Mouse (Mus musculus) lung, embryonic 16.5 days (tissue): ENCODE data around the gene Nek6. TPM values are rescaled to one million over a fixed set of nuclear protein-coding genes. Genes with fewer than 3 reads are reported as not detected.
A peak's percentile ranks its signal among the peaks of the same experiment; 100 is the strongest.

Experiments
- ATAC-seq: fragments of 200-750 bp; cut with Nextera tagmentation; 2 replicates; pipeline ENCODE4 v1.8.0; 2017; ENCODE audit warnings: low read depth, mild to moderate bottlenecking, moderate library complexity
- H3K27ac ChIP-seq: fragments of 300-500 bp; sonication (generic); 2 replicates; pipeline ENCODE4 v1.5.1; 2014; ENCODE audit warnings: mild to moderate bottlenecking, control low read depth, low read length
- H3K27me3 ChIP-seq: fragments of 300-500 bp; sonication (generic); 2 replicates; pipeline ENCODE4 v1.6.1; 2014; ENCODE audit warnings: low read depth, low read length, mixed read lengths; ENCODE audit not compliant: control insufficient read depth, insufficient read depth
- H3K36me3 ChIP-seq: fragments of 300-500 bp; sonication (generic); 2 replicates; pipeline ENCODE4 v1.6.1; 2014; ENCODE audit warnings: low read length; ENCODE audit not compliant: control insufficient read depth, insufficient read depth
- H3K4me1 ChIP-seq: fragments of 300-500 bp; sonication (generic); replicated peaks from 2 replicates; pipeline ENCODE4 v1.6.1; 2014; ENCODE audit warnings: low read length, mixed read lengths; ENCODE audit not compliant: control insufficient read depth, insufficient read depth
- H3K4me2 ChIP-seq: fragments of 300-500 bp; sonication (generic); 2 replicates; pipeline ENCODE4 v1.6.1; 2014; ENCODE audit warnings: low read depth, low read length, control low read depth
- H3K4me3 ChIP-seq: fragments of 300-500 bp; sonication (generic); 2 replicates; pipeline ENCODE4 v1.5.1; 2014; ENCODE audit warnings: mild to moderate bottlenecking, low read length, control low read depth
- H3K9ac ChIP-seq: fragments of 300-500 bp; sonication (generic); 2 replicates; pipeline ENCODE4 v1.6.1; 2014; ENCODE audit warnings: low read length, control low read depth
- H3K9me3 ChIP-seq: fragments of 300-500 bp; sonication (generic); 2 replicates; pipeline ENCODE4 v1.6.1; 2016; ENCODE audit warnings: low read length; ENCODE audit not compliant: control insufficient read depth
- WGBS: fragments of 180-500 bp; shearing (Covaris S2); extraction: QIAGEN DNeasy Blood & Tissue Kit; methylation state at CpG from one replicate; pipeline ENCODE4 v1.1.7; 2014; 5-methylcytosine and 5-hydroxymethylcytosine counted together
- polyA plus RNA-seq: library from polyadenylated mRNA; unstranded; fragments of >200 nt; fragmentation: Nextera tagmentation; extraction: Ambion mirVana; gene quantifications from 2 replicates; pipeline ENCODE4 v1.2.1, GENCODE M21; 2015

The Nek6 gene
- polyA plus RNA-seq, 1 experiment from 2014 or later, result 122 TPM

GRCm38 (mm10) chr2:38516471-38516870 lies 5.0 kb downstream of the Nek6 start:
- Histone ChIP-seq H3K4me3 (no peak overlapping the region), H3K4me1 (peaks cover 47% of the 10 kb centered on the region), H3K4me2 (no peak overlapping the region), H3K9me3 (no peaks in the 10 kb centered on the region), H3K9ac (no peak overlapping the region), H3K27me3 (no peaks in the 10 kb centered on the region), H3K36me3 (no peaks in the 10 kb centered on the region), H3K27ac (peak overlapping the region; percentile 68)
- 38% methylated on average over 3 of the region's 3 CpGs for WGBS
- ATAC-seq, result no peak

DNA sequence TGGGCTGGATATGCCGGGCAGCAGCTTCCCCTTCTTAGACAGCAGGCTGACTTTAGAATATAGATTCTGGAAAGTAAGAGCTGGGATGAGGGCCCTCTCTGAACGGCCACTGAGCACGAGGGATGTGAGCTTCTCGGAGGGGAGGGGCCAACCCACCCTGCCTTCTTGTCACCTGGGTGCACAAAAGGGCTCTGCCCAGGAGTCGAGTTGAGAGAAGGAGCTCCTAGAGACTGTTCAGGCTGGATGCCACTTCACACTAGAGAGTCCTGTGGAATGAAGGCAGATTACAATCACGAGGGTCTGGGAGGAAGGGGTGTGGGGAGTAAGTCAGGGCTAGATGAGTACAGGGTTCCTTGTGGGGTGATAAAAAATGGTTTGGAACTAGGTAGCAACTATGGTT lies 5.6 kb downstream of the Nek6 start:
- peak; percentile 46 for ATAC-seq
- H3K27ac ChIP-seq, result peak overlapping the region; percentile 68
- H3K4me1 ChIP-seq, result peaks cover 53% of the 10 kb centered on the region
- no peak overlapping the region for H3K4me3 ChIP-seq
- H3K9me3 ChIP-seq, result no peaks in the 10 kb centered on the region
- 52% methylated on average over 6 of the region's 6 CpGs for WGBS
- no peaks in the 10 kb centered on the region for H3K36me3 ChIP-seq
- no peak overlapping the region for H3K9ac ChIP-seq
- no peak overlapping the region for H3K4me2 ChIP-seq
- no peaks in the 10 kb centered on the region for H3K27me3 ChIP-seq

DNA sequence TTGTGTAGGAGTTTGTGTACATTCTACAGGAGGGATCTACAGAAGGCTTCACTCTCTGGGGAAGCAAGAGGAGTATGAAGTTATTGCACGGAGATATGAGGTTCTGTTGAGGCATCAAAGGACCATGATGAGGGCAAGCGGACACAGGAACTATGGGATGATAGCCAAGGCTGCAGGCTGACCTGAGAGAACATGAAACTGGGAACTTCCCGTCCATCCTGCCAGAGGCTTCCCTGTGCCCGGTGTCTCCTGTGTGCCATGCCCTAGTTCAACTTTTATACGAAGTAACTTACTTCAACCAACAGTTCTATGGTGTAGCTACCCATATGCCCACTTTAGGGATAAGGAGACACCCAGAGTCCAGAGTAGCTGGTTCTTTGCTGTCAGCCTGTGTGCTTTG lies 7.3 kb downstream of the Nek6 start:
- 79% methylated on average over 5 of the region's 5 CpGs for WGBS
- no peaks in the 10 kb centered on the region for H3K36me3 ChIP-seq

DNA sequence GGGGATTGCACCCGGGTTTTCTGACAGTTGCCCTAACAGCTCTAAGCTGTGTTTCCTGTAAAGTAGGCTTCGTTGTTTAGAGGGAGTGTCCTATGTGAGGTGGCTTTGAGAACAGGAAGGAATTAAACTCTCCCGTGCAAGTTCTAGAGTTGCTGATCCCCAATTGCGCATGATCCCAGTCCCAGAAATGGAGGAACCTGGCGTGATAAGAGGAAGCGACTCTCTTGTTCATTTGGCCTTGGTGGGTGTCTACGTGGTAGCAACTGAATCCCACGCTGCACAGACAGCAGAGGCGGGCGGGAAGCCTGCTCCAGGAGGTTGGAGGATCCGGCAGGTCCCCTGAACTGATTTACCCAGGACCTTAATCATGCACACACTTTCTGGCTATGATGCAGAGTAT lies 8.5 kb downstream of the Nek6 start:
- WGBS, result 77% methylated on average over 11 of the region's 11 CpGs
- no peak overlapping the region for H3K4me3 ChIP-seq
- H3K27me3 ChIP-seq, result no peaks in the 10 kb centered on the region
- H3K4me2 ChIP-seq, result no peak overlapping the region
- H3K36me3 ChIP-seq, result no peaks in the 10 kb centered on the region
- ATAC-seq, result no peak
- no peaks in the 10 kb centered on the region for H3K9me3 ChIP-seq
- H3K9ac ChIP-seq, result no peak overlapping the region
- no peak overlapping the region for H3K27ac ChIP-seq
- peaks cover 41% of the 10 kb centered on the region for H3K4me1 ChIP-seq

More for the DNA sequence above, 7.3 kb downstream of the Nek6 start:
- Histone ChIP-seq H3K4me3 (no peak overlapping the region), H3K9ac (no peak overlapping the region), H3K27ac (no peak overlapping the region), H3K9me3 (no peaks in the 10 kb centered on the region), H3K27me3 (no peaks in the 10 kb centered on the region), H3K4me2 (no peak overlapping the region), H3K4me1 (peaks cover 51% of the 10 kb centered on the region)
- ATAC-seq, result no peak

- peaks cover 33% of the 10 kb centered on the region for H3K4me1 ChIP-seq
- ATAC-seq, result peak; percentile 42; the same call in 1 of the 2 replicates
- H3K27me3 ChIP-seq, result no peaks in the 10 kb centered on the region
- H3K27ac ChIP-seq, result 0 out of 2 replicates have a peak overlapping the region, but pooled peaks have one; percentile 29
- 47% methylated on average over 12 of the region's 12 CpGs for WGBS
- no peak overlapping the region for H3K4me3 ChIP-seq
- H3K4me2 ChIP-seq, result no peak overlapping the region
- no peak overlapping the region for H3K9ac ChIP-seq
- H3K9me3 ChIP-seq, result no peaks in the 10 kb centered on the region
- no peaks in the 10 kb centered on the region for H3K36me3 ChIP-seq
Observed at GRCm38 (mm10) chr2:38521618-38522017, 10.2 kb downstream of the Nek6 start.

- WGBS, result 45% methylated on average over 2 of the region's 2 CpGs
- Histone ChIP-seq H3K9me3 (no peaks in the 10 kb centered on the region), H3K4me3 (no peak overlapping the region), H3K27ac (peak overlapping the region; percentile 37; the same call in 1 of the 2 replicates), H3K36me3 (no peaks in the 10 kb centered on the region), H3K27me3 (no peaks in the 10 kb centered on the region), H3K4me1 (peaks cover 30% of the 10 kb centered on the region), H3K4me2 (no peak overlapping the region), H3K9ac (no peak overlapping the region)
- peak; percentile 47 for ATAC-seq
Observed at GRCm38 (mm10) chr2:38522354-38522753, 10.9 kb downstream of the Nek6 start.

DNA sequence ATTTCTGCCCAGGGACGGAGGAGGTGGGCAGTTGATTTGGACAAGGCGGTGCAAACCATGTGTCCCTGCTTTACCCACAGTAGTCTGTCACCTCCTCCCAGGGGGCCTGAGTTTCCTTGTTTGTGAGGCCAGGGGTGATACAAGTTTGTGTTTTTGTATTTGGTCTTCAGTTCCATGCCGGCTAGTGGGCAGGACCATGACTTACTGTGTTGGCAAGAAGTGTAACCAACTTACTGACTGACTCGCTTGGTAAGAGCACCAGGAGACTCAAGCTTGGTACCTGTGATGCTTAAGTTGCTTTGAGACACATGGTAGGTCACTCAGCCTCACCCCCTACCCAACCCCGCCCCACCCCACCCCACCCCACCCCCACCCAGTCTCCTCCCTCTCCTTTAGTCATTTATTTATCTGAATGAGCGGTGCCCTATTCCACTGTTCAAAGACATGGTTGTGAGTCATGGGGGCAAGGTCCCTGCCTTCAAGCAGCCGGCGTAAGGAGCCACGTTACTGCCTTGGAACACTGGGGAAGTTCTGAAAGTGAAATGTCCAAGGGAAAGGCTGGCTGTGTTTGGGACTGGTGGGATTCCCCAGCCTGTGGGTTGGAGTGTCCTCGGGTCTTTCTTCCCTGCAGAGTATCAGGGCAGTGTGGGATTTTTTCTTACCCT lies 12.5 kb downstream of the Nek6 start:
- no peak for ATAC-seq
- 67% methylated on average over 10 of the region's 10 CpGs for WGBS
- Histone ChIP-seq H3K4me2 (no peak overlapping the region), H3K27me3 (no peaks in the 10 kb centered on the region), H3K4me3 (no peak overlapping the region), H3K27ac (no peak overlapping the region), H3K4me1 (peaks cover 28% of the 10 kb centered on the region), H3K9ac (no peak overlapping the region), H3K36me3 (no peaks in the 10 kb centered on the region), H3K9me3 (no peaks in the 10 kb centered on the region)

DNA sequence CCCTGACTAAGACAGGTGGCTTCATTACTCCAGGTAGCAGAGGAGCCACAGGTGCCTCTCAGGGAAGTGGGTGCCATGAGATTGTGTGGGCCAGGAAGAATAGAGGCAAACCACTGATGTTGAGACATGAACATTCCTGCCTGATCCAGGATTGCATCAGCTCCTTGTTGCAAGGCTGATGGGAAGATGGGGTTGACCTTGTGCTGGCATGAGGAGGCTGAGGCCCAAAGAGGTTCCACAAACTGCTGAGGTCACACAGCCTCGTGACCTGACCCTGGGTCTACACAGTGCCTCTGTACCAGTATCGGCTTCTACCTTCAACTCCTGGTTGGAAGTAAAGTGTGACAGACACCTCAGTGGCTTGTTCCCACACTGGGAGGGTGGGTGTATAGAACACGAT lies 13.6 kb downstream of the Nek6 start:
- no peaks in the 10 kb centered on the region for H3K27me3 ChIP-seq
- 71% methylated on average over 3 of the region's 3 CpGs for WGBS
- no peak overlapping the region for H3K4me3 ChIP-seq
- H3K4me2 ChIP-seq, result no peak overlapping the region
- ATAC-seq, result no peak
- H3K36me3 ChIP-seq, result no peaks in the 10 kb centered on the region
- peaks cover 30% of the 10 kb centered on the region for H3K4me1 ChIP-seq
- no peak overlapping the region for H3K9ac ChIP-seq
- no peaks in the 10 kb centered on the region for H3K9me3 ChIP-seq
- no peak overlapping the region for H3K27ac ChIP-seq

DNA sequence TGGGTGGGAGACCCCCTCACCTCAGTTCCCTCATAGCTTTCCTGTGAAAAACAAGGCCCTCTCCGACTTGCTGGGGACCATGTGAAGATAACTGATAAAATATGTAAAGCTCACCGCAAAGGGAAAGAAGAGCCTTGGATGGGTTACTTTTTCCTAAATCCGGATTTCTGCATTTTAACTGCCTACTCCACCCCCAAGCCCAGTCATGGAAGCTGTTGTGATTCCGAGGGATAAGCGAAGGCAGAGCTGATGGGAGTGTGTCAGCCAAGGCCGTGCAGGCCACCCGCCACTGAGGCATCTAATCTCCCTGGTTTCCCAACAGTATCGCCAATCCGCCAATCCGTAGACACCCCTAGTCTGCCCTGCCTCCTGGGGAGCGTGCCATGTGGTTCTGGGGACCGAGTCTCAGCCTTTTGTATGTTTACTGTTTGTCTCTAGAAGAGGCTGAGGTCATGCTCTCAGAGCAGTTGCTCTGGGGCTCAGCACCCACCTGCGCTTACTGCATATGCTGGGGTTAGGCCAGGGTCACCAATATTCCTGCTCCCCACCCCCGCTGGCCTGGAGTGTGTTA lies 18.2 kb downstream of the Nek6 start:
- H3K4me3 ChIP-seq, result no peak overlapping the region
- H3K4me1 ChIP-seq, result peaks cover 52% of the 10 kb centered on the region
- H3K27ac ChIP-seq, result peak overlapping the region; percentile 79; the same call in 1 of the 2 replicates
- H3K27me3 ChIP-seq, result no peaks in the 10 kb centered on the region
- H3K4me2 ChIP-seq, result no peak overlapping the region
- no peaks in the 10 kb centered on the region for H3K36me3 ChIP-seq
- 67% methylated on average over 14 of the region's 14 CpGs for WGBS
- H3K9me3 ChIP-seq, result no peaks in the 10 kb centered on the region
- no peak overlapping the region for H3K9ac ChIP-seq
- ATAC-seq, result no peak
